Mouse (Mus musculus) left cerebral cortex, adult 6 months (tissue): ENCODE measurements around the gene Plcg1. TPM values are rescaled to one million over a fixed set of nuclear protein-coding genes. Genes with fewer than 3 reads are reported as not detected.

Experiments used
- long read RNA-seq, 2 experiments: library from polyadenylated mRNA; unstranded; transcript quantifications; one replicate each; pipeline ENCODE4 v2.0.0; 2019 to 2020
- polyA plus RNA-seq: library from polyadenylated mRNA; unstranded; fragments of <200 nt; fragmentation: Nextera tagmentation; gene quantifications from 2 replicates; pipeline ENCODE4 v1.2.3, GENCODE M21; 2021

Plcg1 gene
- polyA plus RNA-seq, result 7.8 and 28.5 TPM in 2 replicates
- long read RNA-seq, experiment 1, full-length matches to known transcripts, result 5 of 85 reads
- long read RNA-seq, experiment 1, partial matches to known transcripts, result 41 of 85 reads
- long read RNA-seq, experiment 1, other reads (novel, unspliced or antisense), result 39 of 85 reads
- long read RNA-seq, experiment 2, partial matches to known transcripts, result 16 of 35 reads
- long read RNA-seq, experiment 2, other reads (novel, unspliced or antisense), result 19 of 35 reads

GRCm38 (mm10) chr2:160731117-160731838, at the start of gene Plcg1:
Plcg1 (plus strand) TSS chr2:160731300.

Other genes starting within 250 kb of the Plcg1 start
- 25.8 and 28.9 TPM in 2 replicates for gene Top1, start 85.4 kb upstream of the Plcg1 start, polyA plus RNA-seq
- 14.7 and 34.9 TPM in 2 replicates for gene Zhx3, start 141.7 kb downstream of the Plcg1 start, polyA plus RNA-seq
- 0.35 and 0.42 TPM in 2 replicates for gene Lpin3, start 149.4 kb downstream of the Plcg1 start, polyA plus RNA-seq
- not detected in 2 replicates for gene Emilin3, start 181.0 kb downstream of the Plcg1 start, polyA plus RNA-seq